Mouse (Mus musculus): ENCODE measurements around the gene Ccdc97.

DNA sequence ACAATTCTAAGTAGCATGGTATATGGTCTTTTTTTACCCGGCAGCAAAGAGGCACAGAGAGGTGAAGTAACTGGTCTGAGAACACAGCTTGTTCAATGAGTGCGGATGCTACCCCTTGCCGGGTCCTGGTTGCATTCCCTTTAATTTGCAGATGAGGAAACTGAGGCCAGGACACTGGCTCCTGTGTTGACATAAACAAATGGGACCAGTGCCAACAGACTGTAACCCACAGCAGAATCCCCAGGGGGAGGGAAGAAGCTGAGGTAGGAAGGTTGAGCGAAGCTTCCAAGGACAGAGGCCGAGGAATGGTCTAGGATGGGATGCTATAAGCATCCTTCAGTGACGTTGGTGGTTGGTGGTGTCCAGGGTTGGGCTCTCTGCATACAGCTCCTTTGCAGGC is 43.5 kb downstream of the Ccdc97 start:
- TF ChIP-seq CTCF (IDR thresholded peaks at IDR 0.05; ENCODE audit: low read depth, low read length) (no peak), POLR2A (IDR thresholded peaks at IDR 0.05; ENCODE audit: extremely low read depth, insufficient read depth, low read length) (no peak)

All from liver, adult 2 months (tissue).